Mouse (Mus musculus): ENCODE data around the gene Pip4k2a. TPM values are rescaled to one million over a fixed set of nuclear protein-coding genes. Genes with fewer than 3 reads are reported as not detected.

The Pip4k2a gene
- total RNA-seq, 1 experiment from 2014 or later, result 73.9 TPM

GRCm38 (mm10) chr2:18959558-18959957 lies 38.4 kb downstream of the Pip4k2a start:
- ATAC-seq (ENCODE audit: extremely low read depth, insufficient number of reproducible peaks, low FRiP score, poor library complexity, severe bottlenecking), result no peak

GRCm38 (mm10) chr2:18959008-18959407 lies 38.9 kb downstream of the Pip4k2a start:
- peak; percentile 75 for ATAC-seq (ENCODE audit: extremely low read depth, insufficient number of reproducible peaks, low FRiP score, poor library complexity, severe bottlenecking)

DNA sequence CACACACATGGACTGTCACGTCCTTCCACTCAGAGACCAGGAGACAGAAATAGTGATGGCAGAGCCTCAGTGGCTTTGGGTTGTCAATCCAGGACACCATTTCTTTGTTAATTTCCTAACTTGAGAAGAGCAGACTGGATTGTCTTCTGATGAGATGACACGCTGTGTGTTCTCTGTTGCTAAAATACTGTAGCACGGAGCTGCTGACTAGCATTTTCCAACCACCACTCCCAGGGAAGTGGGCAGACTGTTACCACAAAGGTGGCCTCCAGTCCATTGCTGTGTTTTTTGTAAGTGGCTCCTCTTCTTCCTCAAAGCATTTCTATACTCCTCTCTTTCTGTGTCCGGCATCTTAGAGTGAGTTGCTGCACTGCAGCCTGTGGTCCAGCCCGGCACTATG lies 39.4 kb downstream of the Pip4k2a start:
- ATAC-seq (ENCODE audit: extremely low read depth, insufficient number of reproducible peaks, low FRiP score, poor library complexity, severe bottlenecking), result no peak; the same call in 1 of the 2 replicates

- peak; percentile 17; the same call in 1 of the 2 replicates for ATAC-seq (ENCODE audit: extremely low read depth, insufficient number of reproducible peaks, low FRiP score, poor library complexity, severe bottlenecking)
Measured at GRCm38 (mm10) chr2:18958044-18958443, 39.9 kb downstream of the Pip4k2a start.

- ATAC-seq (ENCODE audit: extremely low read depth, insufficient number of reproducible peaks, low FRiP score, poor library complexity, severe bottlenecking), result peak; percentile 11; the same call in 1 of the 2 replicates
Measured at GRCm38 (mm10) chr2:18957459-18957858, 40.5 kb downstream of the Pip4k2a start.

GRCm38 (mm10) chr2:18956945-18957344 lies 41.0 kb downstream of the Pip4k2a start:
- ATAC-seq (ENCODE audit: extremely low read depth, insufficient number of reproducible peaks, low FRiP score, poor library complexity, severe bottlenecking), result no peak

GRCm38 (mm10) chr2:18956424-18956823 lies 41.5 kb downstream of the Pip4k2a start:
- peak; percentile 38; the same call in 1 of the 2 replicates for ATAC-seq (ENCODE audit: extremely low read depth, insufficient number of reproducible peaks, low FRiP score, poor library complexity, severe bottlenecking)

GRCm38 (mm10) chr2:18955671-18956070 lies 42.3 kb downstream of the Pip4k2a start:
- no peak for ATAC-seq (ENCODE audit: extremely low read depth, insufficient number of reproducible peaks, low FRiP score, poor library complexity, severe bottlenecking)

DNA sequence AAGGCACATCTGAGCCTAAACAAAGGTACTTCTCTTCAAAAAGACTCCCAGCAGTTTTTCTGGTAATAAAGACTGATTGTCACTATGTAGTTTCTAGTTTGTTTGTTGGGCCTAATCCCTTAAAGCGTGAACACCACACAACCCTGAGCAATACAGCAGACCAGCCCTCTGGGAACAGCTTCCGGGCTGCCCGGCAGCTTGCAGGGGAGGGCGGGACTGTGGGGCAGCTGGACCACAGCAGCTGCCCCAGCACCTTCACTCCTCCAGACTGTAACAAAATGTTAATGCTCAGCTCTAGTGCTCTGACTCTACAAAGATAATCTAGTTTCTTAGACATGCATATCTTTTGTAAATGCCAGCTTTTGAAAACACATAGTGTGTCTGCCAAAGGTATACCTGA lies 42.9 kb downstream of the Pip4k2a start:
- ATAC-seq (ENCODE audit: extremely low read depth, insufficient number of reproducible peaks, low FRiP score, poor library complexity, severe bottlenecking), result no peak

DNA sequence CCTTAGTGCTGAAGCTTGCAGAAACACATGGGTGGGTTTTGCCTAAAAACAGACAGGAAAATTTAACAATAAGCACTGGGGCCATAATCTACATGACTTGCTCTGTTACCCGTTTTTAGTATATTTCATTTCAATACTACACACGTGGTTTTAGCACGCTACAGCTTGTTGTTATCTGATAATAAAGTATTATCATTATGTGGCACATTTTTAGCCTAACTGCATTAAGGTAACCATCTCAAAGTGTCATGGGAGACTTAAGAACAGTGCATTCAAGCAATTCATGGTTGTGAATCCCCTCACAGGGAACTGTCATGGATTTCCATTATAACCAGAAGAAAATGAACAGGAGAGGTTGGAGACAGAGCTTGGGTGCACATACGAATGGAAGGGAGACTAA lies 43.5 kb downstream of the Pip4k2a start:
- ATAC-seq (ENCODE audit: extremely low read depth, insufficient number of reproducible peaks, low FRiP score, poor library complexity, severe bottlenecking), result no peak

GRCm38 (mm10) chr2:18952102-18952673 lies 45.7 kb downstream of the Pip4k2a start:
- ATAC-seq (ENCODE audit: extremely low read depth, insufficient number of reproducible peaks, low FRiP score, poor library complexity, severe bottlenecking), result peak; percentile 23; the same call in 1 of the 2 replicates

DNA sequence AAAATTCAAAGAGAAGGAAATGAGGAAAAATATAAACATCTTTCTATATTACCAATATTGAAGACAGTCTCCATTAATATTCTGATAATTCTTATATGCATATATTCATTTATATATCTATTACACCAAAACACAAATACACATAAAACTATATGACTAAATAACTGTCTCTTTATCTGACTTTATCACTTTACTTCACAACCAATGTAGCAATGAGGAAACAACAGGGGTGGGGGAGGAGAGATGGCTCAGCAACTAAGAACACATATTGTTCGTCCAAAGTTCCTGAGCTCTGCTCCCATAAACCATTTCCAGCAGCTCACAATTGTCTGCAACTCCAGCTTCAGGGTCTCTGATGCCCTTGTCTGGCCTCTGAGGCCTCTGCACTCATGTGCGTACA lies 47.2 kb downstream of the Pip4k2a start:
- no peak for ATAC-seq (ENCODE audit: extremely low read depth, insufficient number of reproducible peaks, low FRiP score, poor library complexity, severe bottlenecking)

- no peak for ATAC-seq (ENCODE audit: extremely low read depth, insufficient number of reproducible peaks, low FRiP score, poor library complexity, severe bottlenecking)
Measured at GRCm38 (mm10) chr2:18948741-18949140, 49.2 kb downstream of the Pip4k2a start.

DNA sequence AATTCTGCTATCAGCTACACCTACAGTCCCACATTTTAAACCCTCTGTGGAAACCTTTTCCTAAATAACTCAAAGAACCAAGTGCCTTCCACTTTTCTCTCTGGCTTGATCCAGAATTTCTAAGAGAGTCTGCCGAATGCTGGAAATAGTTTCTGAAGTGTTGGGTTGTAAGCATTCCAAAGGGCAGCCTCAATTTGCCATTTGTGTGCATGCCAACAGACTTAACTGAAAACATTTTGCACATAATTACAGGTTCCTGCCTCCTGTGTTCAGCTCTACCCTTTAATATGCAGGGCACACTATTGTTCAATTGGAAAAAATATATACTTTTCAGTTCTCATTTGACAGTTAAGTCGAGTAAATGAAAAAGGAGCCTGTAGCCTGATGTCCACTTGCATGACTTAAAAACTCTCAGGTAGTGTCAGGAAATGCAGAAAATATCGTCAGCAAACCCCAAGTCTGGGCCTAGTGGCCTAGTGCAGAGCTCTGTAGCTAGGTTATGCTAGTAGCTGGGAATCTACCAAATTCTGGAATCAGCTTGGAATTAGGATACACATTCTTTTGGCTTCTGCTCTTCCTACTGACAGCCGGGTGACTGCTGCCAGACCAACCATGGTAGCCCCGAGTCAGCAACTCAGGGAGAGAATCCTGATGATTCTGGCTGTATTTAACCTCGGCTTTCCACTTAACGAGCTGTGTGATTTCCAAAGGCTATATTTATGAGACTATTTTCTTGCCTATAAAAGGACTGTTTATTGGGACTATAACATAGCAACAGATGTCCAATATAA lies 50.1 kb downstream of the Pip4k2a start:
- no peak for ATAC-seq (ENCODE audit: extremely low read depth, insufficient number of reproducible peaks, low FRiP score, poor library complexity, severe bottlenecking)

DNA sequence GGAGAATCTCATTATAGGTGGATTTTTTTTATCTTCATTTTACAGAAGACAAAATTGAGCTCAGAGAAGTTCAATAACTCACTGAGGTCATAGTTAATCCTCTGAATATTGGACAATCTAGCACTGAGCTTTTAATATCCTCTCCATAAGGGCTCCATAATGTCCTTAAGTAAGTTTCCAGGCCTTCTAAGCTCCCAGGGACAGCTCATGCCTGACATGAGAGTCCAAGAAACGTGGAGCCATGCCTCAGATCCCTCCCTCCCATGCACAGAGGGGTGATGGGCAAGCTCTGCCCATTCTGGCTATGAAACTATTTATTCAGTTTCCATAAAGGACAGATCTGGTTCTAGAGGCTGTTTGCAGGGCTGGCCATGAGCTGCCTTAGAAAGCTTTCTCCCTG lies 52.5 kb downstream of the Pip4k2a start:
- no peak for ATAC-seq (ENCODE audit: extremely low read depth, insufficient number of reproducible peaks, low FRiP score, poor library complexity, severe bottlenecking)

GRCm38 (mm10) chr2:18943930-18944329 lies 54.0 kb downstream of the Pip4k2a start:
- ATAC-seq (ENCODE audit: extremely low read depth, insufficient number of reproducible peaks, low FRiP score, poor library complexity, severe bottlenecking), result no peak

- no peak for ATAC-seq (ENCODE audit: extremely low read depth, insufficient number of reproducible peaks, low FRiP score, poor library complexity, severe bottlenecking)
Measured at GRCm38 (mm10) chr2:18943366-18943765, 54.6 kb downstream of the Pip4k2a start.

GRCm38 (mm10) chr2:18940693-18941270 lies 57.1 kb downstream of the Pip4k2a start:
- ATAC-seq (ENCODE audit: extremely low read depth, insufficient number of reproducible peaks, low FRiP score, poor library complexity, severe bottlenecking), result no peak

- ATAC-seq (ENCODE audit: extremely low read depth, insufficient number of reproducible peaks, low FRiP score, poor library complexity, severe bottlenecking), result no peak
Measured at GRCm38 (mm10) chr2:18938923-18939329, 59.0 kb downstream of the Pip4k2a start.

GRCm38 (mm10) chr2:18938232-18938631 lies 59.7 kb downstream of the Pip4k2a start:
- ATAC-seq (ENCODE audit: extremely low read depth, insufficient number of reproducible peaks, low FRiP score, poor library complexity, severe bottlenecking), result no peak

All from neutrophil, adult 5-6 weeks (primary cell).